ENCODE assay signal across 9 mouse cellular contexts in genomic region chr11:116076836-116077235, GRCm38 (mm10). TPM values are rescaled to one million over a fixed set of nuclear protein-coding genes. Genes with fewer than 3 reads are reported as not detected.
DNase-seq lines count a peak whose midpoint lies in the region; ATAC-seq lines count a peak whose summit lies in the region.
"Had no signal": no experiment of that assay in that cellular context is flagged by ENCODE, and none has a peak within 500 bp of the region (broad histone marks: within the 10 kb centered on the region; RNA-seq: fewer than 3 reads in every experiment).

No protein-coding gene starts in this region.

- DNase-seq in heart, postnatal 10 days, result no peak
- DNase-seq in induced T-regulatory cell, adult 2 months (ENCODE audit: low read depth), result peak; percentile 74
- peak; percentile 65 for DNase-seq in naive thymus-derived CD4-positive, alpha-beta T cell, adult 2 months (ENCODE audit: low read depth)
- no peak for DNase-seq in testis, postnatal 14 days (ENCODE audit: low spot score)
- no peak for DNase-seq in gastrocnemius, adult 8-10 months (ENCODE audit: low spot score in 2 of 2)
- DNase-seq in Muller cell, postnatal 12 days (ENCODE audit: inconsistent ontology term), result no peak

- peak overlapping the region; percentile 67 for H3K4me2 ChIP-seq in heart, embryonic 11.5 days

- WGBS in heart, embryonic 11.5 days (ENCODE audit: insufficient replicate concordance), result 42% methylated on average over 7 of the region's 7 CpGs

- intact Hi-C loops in heart, postnatal 10 days (cut with DNase I), result no loop called here

- H3K27me3 ChIP-seq in heart, embryonic 11.5 days (ENCODE audit: control insufficient read depth, insufficient read depth, low read length), result no peaks in the 10 kb centered on the region
- H3K27me3 ChIP-seq: embryonic facial prominence, embryonic 12.5 days had no signal

- ATAC-seq in heart, embryonic 11.5 days (replicated peaks; ENCODE audit: insufficient number of reproducible peaks, low FRiP score, low TSS enrichment), result 0 out of 2 replicates have a peak, but pooled peaks have one; percentile 19
- ATAC-seq in CD4-positive, CD25-positive, alpha-beta regulatory T cell, adult 4 months, result peak; percentile 60

- peak overlapping the region; percentile 65 for H3K9ac ChIP-seq in heart, embryonic 11.5 days (ENCODE audit: low read depth, low read length)
- H3K9ac ChIP-seq: embryonic facial prominence, embryonic 12.5 days had no signal

- H3K27ac ChIP-seq in heart, embryonic 11.5 days (ENCODE audit: low read depth, low read length), result peak overlapping the region; percentile 85
- H3K27ac ChIP-seq: embryonic facial prominence, embryonic 12.5 days had no signal

- H3K36me3 ChIP-seq in heart, embryonic 11.5 days (ENCODE audit: control insufficient read depth, insufficient read depth, low read length), result peaks cover 14% of the 10 kb centered on the region

- peak overlapping the region; percentile 3; the same call in 1 of the 2 replicates for H3K4me3 ChIP-seq in heart, embryonic 11.5 days (ENCODE audit: low read depth, low read length)
- H3K4me3 ChIP-seq: embryonic facial prominence, embryonic 12.5 days had no signal

- H3K4me1 ChIP-seq in heart, embryonic 11.5 days (ENCODE audit: control insufficient read depth, insufficient read depth, low read length), result peaks cover 36% of the 10 kb centered on the region

- H3K9me3 ChIP-seq in heart, embryonic 11.5 days (replicated peaks; ENCODE audit: control insufficient read depth, low read length), result no peaks in the 10 kb centered on the region
- H3K9me3 ChIP-seq: embryonic facial prominence, embryonic 12.5 days had no signal

RNA-seq across cellular contexts. Expression of gene Unc13d, which starts 0.9 kb away (rescaled TPM):
- 2.3 and 2.6 TPM in 2 replicates for polyA plus RNA-seq in heart, embryonic 11.5 days (2014; fragmentation: Nextera tagmentation; extraction: Ambion mirVana)
- 1 to 10 TPM in 1 of 2 experiments, under 1 TPM in 1; 0.52 to 1.0 TPM for total RNA-seq in heart, postnatal 10 days (2021)
- polyA plus RNA-seq in CD4-positive, CD25-positive, alpha-beta regulatory T cell, adult 4 months (2017; shearing (Covaris generic)), result 100 to 1,000 TPM in 1 of 2 experiments, 10 to 100 TPM in 1; 73.8 to 138 TPM
- total RNA-seq in gastrocnemius, adult 8-10 months (2022), result under 1 TPM; 0.34 to 0.56 (median 0.46) TPM

RNA-seq across cellular contexts. Expression of gene Wbp2, which starts 10.0 kb away (rescaled TPM):
- polyA plus RNA-seq in heart, embryonic 11.5 days (2014; fragmentation: Nextera tagmentation; extraction: Ambion mirVana), result 129 and 144 TPM in 2 replicates
- 10 to 100 TPM; 96.6 to 99.5 TPM for total RNA-seq in heart, postnatal 10 days (2021)
- polyA plus RNA-seq in CD4-positive, CD25-positive, alpha-beta regulatory T cell, adult 4 months (2017; shearing (Covaris generic)), result 100 to 1,000 TPM; 133 to 265 TPM
- 10 to 100 TPM; 78.6 to 91.0 (median 90.1) TPM for total RNA-seq in gastrocnemius, adult 8-10 months (2022)

RNA-seq across cellular contexts. Expression of gene Unk, which starts 46.7 kb away (rescaled TPM):
- polyA plus RNA-seq in heart, embryonic 11.5 days (2014; fragmentation: Nextera tagmentation; extraction: Ambion mirVana), result 18.7 and 20.0 TPM in 2 replicates
- 10 to 100 TPM; 16.3 to 17.0 TPM for total RNA-seq in heart, postnatal 10 days (2021)
- 10 to 100 TPM; 10.4 to 16.1 TPM for polyA plus RNA-seq in CD4-positive, CD25-positive, alpha-beta regulatory T cell, adult 4 months (2017; shearing (Covaris generic))
- 1 to 10 TPM; 4.3 to 6.8 (median 5.3) TPM for total RNA-seq in gastrocnemius, adult 8-10 months (2022)

RNA-seq across cellular contexts. Expression of gene H3f3b, which starts 49.1 kb away (rescaled TPM):
- 734 and 757 TPM in 2 replicates for polyA plus RNA-seq in heart, embryonic 11.5 days (2014; fragmentation: Nextera tagmentation; extraction: Ambion mirVana)
- total RNA-seq in heart, postnatal 10 days (2021), result 100 to 1,000 TPM; 338 to 393 TPM
- 1,000 to 10,000 TPM; 1,562 to 1,754 TPM for polyA plus RNA-seq in CD4-positive, CD25-positive, alpha-beta regulatory T cell, adult 4 months (2017; shearing (Covaris generic))
- total RNA-seq in gastrocnemius, adult 8-10 months (2022), result 10 to 100 TPM; 45.7 to 88.7 (median 59.5) TPM

RNA-seq across cellular contexts. Expression of gene Trim47, which starts 50.2 kb away (rescaled TPM):
- polyA plus RNA-seq in heart, embryonic 11.5 days (2014; fragmentation: Nextera tagmentation; extraction: Ambion mirVana), result 38.3 and 40.2 TPM in 2 replicates
- total RNA-seq in heart, postnatal 10 days (2021), result 10 to 100 TPM; 43.3 to 49.7 TPM
- polyA plus RNA-seq in CD4-positive, CD25-positive, alpha-beta regulatory T cell, adult 4 months (2017; shearing (Covaris generic)), result not detected
- total RNA-seq in gastrocnemius, adult 8-10 months (2022), result 1 to 10 TPM; 5.7 to 7.6 (median 6.3) TPM

Comparison
In these comparisons a context has a peak if more than half of its experiments do, and no peak if none do; other contexts are left out.
1. DNase-seq: peak in induced T-regulatory cell, adult 2 months (single experiment) and naive thymus-derived CD4-positive, alpha-beta T cell, adult 2 months (single experiment); none in heart, postnatal 10 days (0 of 2), testis, postnatal 14 days (single experiment), gastrocnemius, adult 8-10 months (0 of 2) and Muller cell, postnatal 12 days (single experiment).